Mouse (Mus musculus): ENCODE measurements around the gene Ergic1. TPM values are rescaled to one million over a fixed set of nuclear protein-coding genes. Genes with fewer than 3 reads are reported as not detected.
A peak's percentile ranks its signal among the peaks of the same experiment; 100 is the strongest.

Ergic1 gene
- polyA plus RNA-seq, 1 experiment from 2014 or later, result 35.2 TPM

DNA sequence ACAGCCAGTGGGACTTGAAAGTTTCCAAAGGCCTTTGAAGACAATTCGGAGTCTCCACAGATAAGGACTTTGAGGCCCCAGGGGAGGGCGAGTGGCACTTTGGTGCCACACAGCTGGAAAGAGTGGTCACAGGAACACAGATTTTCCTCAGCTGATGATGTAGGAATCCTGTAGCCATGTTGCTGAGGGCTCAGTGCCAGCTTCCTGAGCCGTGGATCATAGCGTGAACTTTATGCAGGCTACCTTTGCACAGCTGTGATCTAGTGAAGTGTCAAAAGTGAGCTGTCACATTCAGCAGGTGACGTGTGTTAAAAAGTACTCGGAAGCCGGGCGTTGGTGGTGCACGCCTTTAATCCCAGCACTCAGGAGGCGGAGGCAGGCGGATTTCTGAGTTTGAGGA is 16.0 kb downstream of the Ergic1 start:
- H3K4me2 ChIP-seq, result no peak overlapping the region
- WGBS (ENCODE audit: insufficient replicate concordance), result 82% methylated on average over 11 of the region's 11 CpGs
- no peak overlapping the region for H3K9ac ChIP-seq
- H3K27me3 ChIP-seq, result no peaks in the 10 kb centered on the region
- no peak overlapping the region for H3K27ac ChIP-seq
- no peaks in the 10 kb centered on the region for H3K9me3 ChIP-seq (replicated peaks)
- H3K4me3 ChIP-seq (replicated peaks), result no peak overlapping the region
- DNase-seq (no peak), ATAC-seq (ENCODE audit: low read depth) (no peak)
- H3K36me3 ChIP-seq, result peaks cover 16% of the 10 kb centered on the region; the same call in 1 of the 2 replicates
- peaks cover 37% of the 10 kb centered on the region for H3K4me1 ChIP-seq (replicated peaks)

DNA sequence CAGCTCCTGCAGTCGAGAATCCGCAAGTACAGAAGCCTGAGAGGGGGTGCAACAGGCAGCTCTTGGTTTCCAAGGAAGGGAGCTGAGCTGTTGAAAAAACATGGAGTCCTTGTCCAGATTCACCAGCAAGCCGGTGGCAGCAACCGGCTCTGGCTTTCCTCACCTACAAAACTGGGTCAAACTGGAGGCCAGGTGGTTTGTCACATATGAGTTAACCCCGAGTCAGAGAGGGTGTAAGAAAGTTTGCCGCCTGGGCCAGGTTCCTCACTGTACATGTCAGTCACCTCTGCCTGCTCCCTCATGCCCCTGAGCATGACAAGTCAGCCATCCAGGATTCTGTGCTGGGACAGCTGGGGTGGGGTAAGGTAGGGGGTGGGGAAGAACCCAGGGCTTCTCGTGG is 16.9 kb downstream of the Ergic1 start:
- no peaks in the 10 kb centered on the region for H3K27me3 ChIP-seq
- H3K4me3 ChIP-seq (replicated peaks), result no peak overlapping the region
- H3K9me3 ChIP-seq (replicated peaks), result no peaks in the 10 kb centered on the region
- H3K4me1 ChIP-seq (replicated peaks), result peaks cover 44% of the 10 kb centered on the region
- 78% methylated on average over 7 of the region's 7 CpGs for WGBS (ENCODE audit: insufficient replicate concordance)
- peaks cover 16% of the 10 kb centered on the region; the same call in 1 of the 2 replicates for H3K36me3 ChIP-seq
- H3K9ac ChIP-seq, result no peak overlapping the region
- no peak overlapping the region for H3K4me2 ChIP-seq
- ATAC-seq (ENCODE audit: low read depth) (no peak), DNase-seq (no peak)
- H3K27ac ChIP-seq, result no peak overlapping the region

DNA sequence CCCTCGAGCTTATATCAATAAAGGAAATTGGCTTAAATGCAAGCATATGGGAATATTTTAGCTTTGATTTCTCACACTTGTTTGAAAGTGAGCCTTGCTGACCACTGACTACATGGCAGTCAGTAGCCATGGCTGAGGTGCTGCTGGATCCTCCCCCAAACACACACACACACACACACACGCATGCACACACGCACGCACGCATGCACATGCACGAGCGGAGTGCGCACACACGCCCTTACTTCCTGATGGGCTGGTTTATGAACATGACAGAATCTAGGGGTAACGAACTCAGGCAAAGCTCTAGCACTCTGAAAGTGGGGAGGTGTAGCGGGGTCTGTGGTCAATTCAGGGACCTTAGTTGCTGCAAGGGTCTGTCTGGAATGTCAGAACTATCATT is 17.5 kb downstream of the Ergic1 start:
- no peak overlapping the region for H3K27ac ChIP-seq
- no peak overlapping the region for H3K4me3 ChIP-seq (replicated peaks)
- no peak for ATAC-seq (ENCODE audit: low read depth)
- 84% methylated on average over 11 of the region's 11 CpGs for WGBS (ENCODE audit: insufficient replicate concordance)
- no peak overlapping the region for H3K4me2 ChIP-seq
- H3K9me3 ChIP-seq (replicated peaks), result no peaks in the 10 kb centered on the region
- no peak overlapping the region for H3K9ac ChIP-seq
- H3K27me3 ChIP-seq, result no peaks in the 10 kb centered on the region
- H3K36me3 ChIP-seq, result peaks cover 16% of the 10 kb centered on the region; the same call in 1 of the 2 replicates
- no peak for DNase-seq
- peaks cover 48% of the 10 kb centered on the region for H3K4me1 ChIP-seq (replicated peaks)

DNA sequence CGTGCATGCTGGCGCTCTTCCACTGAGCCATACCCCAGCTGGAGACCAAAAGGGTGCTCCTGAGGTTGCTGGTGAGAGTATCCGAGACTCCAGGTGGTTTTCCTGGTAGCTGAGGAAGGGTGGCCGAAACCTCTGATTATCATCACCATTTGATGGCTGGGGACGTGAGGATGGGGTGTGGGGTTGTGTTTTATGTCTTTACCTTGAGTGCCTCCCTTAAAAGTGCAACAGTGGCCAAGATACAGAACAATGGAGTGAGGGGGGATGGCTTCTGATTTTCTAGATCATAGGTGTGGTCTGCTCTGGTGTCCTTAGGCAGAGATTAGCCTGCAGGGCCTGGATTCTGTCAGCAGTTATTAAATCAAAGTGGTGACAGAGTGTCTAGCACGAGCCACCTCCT is 18.1 kb downstream of the Ergic1 start:
- H3K4me1 ChIP-seq (replicated peaks), result peaks cover 49% of the 10 kb centered on the region

DNA sequence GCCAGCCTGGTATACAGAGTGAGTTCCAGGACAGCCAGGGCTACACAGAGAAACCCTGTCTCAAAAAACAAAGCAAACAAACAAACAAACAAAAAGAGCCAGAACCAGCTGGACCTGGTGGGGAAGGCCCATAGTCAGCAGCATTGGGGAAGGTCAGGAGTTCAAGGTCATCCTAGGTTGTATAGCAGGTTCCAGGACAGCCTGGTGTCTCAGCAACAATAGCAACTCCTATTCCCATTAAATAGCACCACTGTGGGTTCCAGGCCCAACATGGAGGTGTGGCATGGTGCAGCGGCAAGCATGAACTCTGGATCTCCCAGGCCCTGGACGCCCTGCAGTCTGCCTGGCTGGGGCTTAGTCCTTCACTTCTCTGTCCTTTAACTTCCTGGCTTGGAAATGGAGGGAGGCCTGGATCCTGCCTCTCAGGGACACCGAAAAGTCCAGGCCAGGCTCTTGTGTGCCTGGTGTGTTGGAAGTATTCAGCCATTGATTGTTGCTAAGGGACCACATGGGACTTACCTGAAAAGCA is 19.6 kb downstream of the Ergic1 start:
- Histone ChIP-seq H3K9me3 (replicated peaks) (no peaks in the 10 kb centered on the region), H3K9ac (no peak overlapping the region), H3K4me3 (replicated peaks) (no peak overlapping the region), H3K36me3 (peaks cover 12% of the 10 kb centered on the region; the same call in 1 of the 2 replicates), H3K27me3 (no peaks in the 10 kb centered on the region), H3K27ac (no peak overlapping the region), H3K4me1 (replicated peaks) (peaks cover 44% of the 10 kb centered on the region), H3K4me2 (no peak overlapping the region)
- DNase-seq (no peak), ATAC-seq (ENCODE audit: low read depth) (no peak)
- WGBS (ENCODE audit: insufficient replicate concordance), result 80% methylated on average over 3 of the region's 3 CpGs

More for the DNA sequence above, 18.1 kb downstream of the Ergic1 start:
- H3K27me3 ChIP-seq, result no peaks in the 10 kb centered on the region
- H3K36me3 ChIP-seq, result peaks cover 16% of the 10 kb centered on the region; the same call in 1 of the 2 replicates
- no peak overlapping the region for H3K27ac ChIP-seq
- H3K9ac ChIP-seq, result no peak overlapping the region
- ATAC-seq (ENCODE audit: low read depth) (no peak), DNase-seq (no peak)
- no peak overlapping the region for H3K4me3 ChIP-seq (replicated peaks)
- H3K9me3 ChIP-seq (replicated peaks), result no peaks in the 10 kb centered on the region
- WGBS (ENCODE audit: insufficient replicate concordance), result 75% methylated on average over 6 of the region's 6 CpGs
- H3K4me2 ChIP-seq, result no peak overlapping the region

DNA sequence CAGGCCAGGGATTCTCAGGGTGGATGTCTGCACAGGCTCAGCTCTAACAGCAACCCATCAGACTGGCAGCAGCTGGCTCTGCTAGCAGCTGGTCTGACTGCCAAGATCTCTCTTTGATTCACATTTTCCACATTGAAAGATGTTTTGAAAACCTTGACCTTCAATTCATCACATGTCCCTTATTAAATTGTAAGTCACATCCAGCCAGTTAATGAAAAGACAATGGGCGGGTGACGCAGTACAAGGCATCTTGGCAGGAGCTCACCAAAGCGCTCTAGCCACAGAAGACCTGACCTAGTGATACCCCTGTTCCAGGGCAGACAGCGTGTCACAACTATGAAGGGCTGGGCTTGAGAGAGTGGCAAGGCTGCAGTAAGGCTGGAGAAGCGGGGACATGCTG is 21.0 kb downstream of the Ergic1 start:
- no peak overlapping the region for H3K4me3 ChIP-seq (replicated peaks)
- H3K27me3 ChIP-seq, result no peaks in the 10 kb centered on the region
- 0 out of 2 replicates have a peak overlapping the region, but pooled peaks have one; percentile 32 for H3K27ac ChIP-seq
- H3K9ac ChIP-seq, result no peak overlapping the region
- H3K4me1 ChIP-seq (replicated peaks), result peaks cover 30% of the 10 kb centered on the region
- ATAC-seq (ENCODE audit: low read depth), result no peak
- H3K36me3 ChIP-seq, result peaks cover 16% of the 10 kb centered on the region
- H3K9me3 ChIP-seq (replicated peaks), result no peaks in the 10 kb centered on the region
- WGBS (ENCODE audit: insufficient replicate concordance), result 81% methylated on average over 5 of the region's 5 CpGs
- DNase-seq, result no peak
- no peak overlapping the region for H3K4me2 ChIP-seq

DNA sequence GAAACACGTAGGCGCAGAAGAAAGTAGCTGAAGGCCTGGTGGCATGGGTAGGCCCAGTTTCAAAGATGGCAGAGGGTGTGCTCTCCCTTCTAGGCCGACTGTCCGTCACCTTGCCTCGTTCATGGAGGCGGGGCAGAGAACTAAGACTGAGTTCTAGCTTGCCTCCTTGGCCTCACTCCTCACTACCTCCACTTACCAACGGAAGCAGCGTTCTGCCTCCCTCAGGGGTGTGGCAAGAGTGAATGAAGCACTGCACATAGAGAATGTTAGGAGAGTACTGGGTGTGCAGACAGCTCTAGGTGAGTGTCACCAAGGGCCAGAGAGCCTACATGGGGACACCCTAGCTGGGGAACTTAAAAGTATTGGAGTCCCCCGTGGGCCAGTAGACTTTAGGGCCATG is 21.8 kb downstream of the Ergic1 start:
- Histone ChIP-seq H3K9me3 (replicated peaks) (no peaks in the 10 kb centered on the region), H3K4me2 (no peak overlapping the region), H3K9ac (no peak overlapping the region), H3K36me3 (peaks cover 24% of the 10 kb centered on the region), H3K27ac (peak overlapping the region; percentile 77; the same call in 1 of the 2 replicates), H3K4me3 (replicated peaks) (no peak overlapping the region), H3K4me1 (replicated peaks) (peaks cover 29% of the 10 kb centered on the region), H3K27me3 (no peaks in the 10 kb centered on the region)
- WGBS (ENCODE audit: insufficient replicate concordance), result 82% methylated on average over 9 of the region's 9 CpGs
- ATAC-seq (ENCODE audit: low read depth) (no peak), DNase-seq (no peak)

DNA sequence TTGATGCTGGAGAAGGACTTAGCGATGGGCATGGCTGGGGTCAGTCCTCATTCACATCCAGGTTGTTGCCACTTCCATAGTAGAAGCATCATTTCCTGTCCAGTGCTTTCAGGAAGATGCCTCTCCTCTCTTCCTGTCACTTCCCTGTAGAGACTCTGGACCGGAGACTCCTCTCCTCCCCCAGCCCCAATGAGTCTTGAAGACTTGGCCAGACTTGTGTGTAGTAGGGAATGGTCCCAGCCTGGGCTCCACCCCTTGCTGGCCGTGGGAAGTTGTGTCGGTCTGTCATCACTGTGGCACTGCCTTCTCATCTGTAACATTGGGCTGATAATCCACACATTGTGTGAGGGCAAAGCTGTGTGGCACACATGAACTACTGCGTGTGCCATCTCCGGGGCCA is 22.3 kb downstream of the Ergic1 start:
- DNase-seq (no peak), ATAC-seq (ENCODE audit: low read depth) (0 out of 2 replicates have a peak, but pooled peaks have one; percentile 7)
- H3K27ac ChIP-seq, result peak overlapping the region; percentile 77
- H3K4me2 ChIP-seq, result no peak overlapping the region
- H3K27me3 ChIP-seq, result no peaks in the 10 kb centered on the region
- no peaks in the 10 kb centered on the region for H3K9me3 ChIP-seq (replicated peaks)
- H3K4me3 ChIP-seq (replicated peaks), result no peak overlapping the region
- peaks cover 29% of the 10 kb centered on the region for H3K36me3 ChIP-seq
- H3K4me1 ChIP-seq (replicated peaks), result peaks cover 29% of the 10 kb centered on the region
- H3K9ac ChIP-seq, result no peak overlapping the region
- 73% methylated on average over 6 of the region's 6 CpGs for WGBS (ENCODE audit: insufficient replicate concordance)

DNA sequence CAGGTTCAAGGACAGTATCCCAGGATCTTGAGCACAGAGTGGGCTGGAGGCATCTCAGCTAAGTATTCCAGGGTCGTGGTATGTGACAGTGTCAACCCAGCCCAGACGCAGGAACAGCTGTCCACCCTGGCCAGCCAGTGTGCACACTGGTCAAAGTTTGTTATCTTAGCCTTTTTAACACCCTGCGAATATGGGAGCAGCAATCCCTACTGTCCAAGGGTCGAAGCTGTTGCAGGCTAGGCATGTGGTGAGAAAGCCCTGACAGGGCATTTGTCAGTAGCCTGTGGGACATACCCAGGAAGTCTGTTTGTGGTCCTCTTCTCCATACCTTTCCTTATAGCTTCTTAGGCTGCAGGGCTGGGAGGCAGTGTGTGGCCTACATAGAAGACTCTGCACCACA is 22.8 kb downstream of the Ergic1 start:
- DNase-seq (no peak), ATAC-seq (ENCODE audit: low read depth) (peak; percentile 52)
- Histone ChIP-seq H3K4me2 (0 out of 2 replicates have a peak overlapping the region, but pooled peaks have one; percentile 23), H3K27ac (peak overlapping the region; percentile 77), H3K4me3 (replicated peaks) (no peak overlapping the region), H3K4me1 (replicated peaks) (peaks cover 32% of the 10 kb centered on the region), H3K27me3 (no peaks in the 10 kb centered on the region), H3K9ac (no peak overlapping the region), H3K9me3 (replicated peaks) (no peaks in the 10 kb centered on the region), H3K36me3 (peaks cover 30% of the 10 kb centered on the region)
- 47% methylated on average over 4 of the region's 4 CpGs for WGBS (ENCODE audit: insufficient replicate concordance)

DNA sequence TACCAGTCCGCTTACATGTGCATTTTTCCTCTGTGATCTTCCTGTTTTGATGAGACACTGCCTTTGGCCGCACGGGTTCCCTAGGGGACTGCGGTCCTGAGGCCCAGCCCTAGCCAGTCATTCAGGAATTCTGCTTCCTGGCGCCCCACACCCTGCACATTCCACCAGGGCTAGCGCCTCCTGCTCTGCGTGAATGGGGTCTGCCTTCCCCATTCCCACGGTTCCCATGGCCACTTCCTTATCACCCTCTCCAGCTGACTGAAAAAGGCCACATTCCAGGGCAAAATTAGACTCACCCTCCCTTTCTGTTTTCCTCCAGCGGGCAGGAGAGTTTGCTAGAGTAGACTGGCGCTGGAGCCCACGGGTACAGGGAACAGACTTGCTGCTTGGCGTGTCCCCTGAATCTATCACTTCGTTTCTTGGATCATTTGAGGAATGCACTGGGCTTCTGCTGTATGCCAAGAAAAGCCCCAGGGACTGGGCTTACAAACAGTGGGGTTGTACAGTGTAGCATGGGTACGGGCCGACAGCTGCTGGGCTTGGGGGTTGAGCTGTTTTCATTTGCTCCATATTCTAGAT is 23.4 kb downstream of the Ergic1 start:
- 0 out of 2 replicates have a peak overlapping the region, but pooled peaks have one; percentile 23 for H3K4me2 ChIP-seq
- no peaks in the 10 kb centered on the region for H3K9me3 ChIP-seq (replicated peaks)
- DNase-seq (no peak), ATAC-seq (ENCODE audit: low read depth) (peak; percentile 68)
- H3K9ac ChIP-seq, result no peak overlapping the region
- peaks cover 30% of the 10 kb centered on the region for H3K36me3 ChIP-seq
- no peaks in the 10 kb centered on the region for H3K27me3 ChIP-seq
- H3K4me3 ChIP-seq (replicated peaks), result no peak overlapping the region
- H3K4me1 ChIP-seq (replicated peaks), result peaks cover 32% of the 10 kb centered on the region
- 72% methylated on average over 15 of the region's 15 CpGs for WGBS (ENCODE audit: insufficient replicate concordance)
- peak overlapping the region; percentile 77 for H3K27ac ChIP-seq

DNA sequence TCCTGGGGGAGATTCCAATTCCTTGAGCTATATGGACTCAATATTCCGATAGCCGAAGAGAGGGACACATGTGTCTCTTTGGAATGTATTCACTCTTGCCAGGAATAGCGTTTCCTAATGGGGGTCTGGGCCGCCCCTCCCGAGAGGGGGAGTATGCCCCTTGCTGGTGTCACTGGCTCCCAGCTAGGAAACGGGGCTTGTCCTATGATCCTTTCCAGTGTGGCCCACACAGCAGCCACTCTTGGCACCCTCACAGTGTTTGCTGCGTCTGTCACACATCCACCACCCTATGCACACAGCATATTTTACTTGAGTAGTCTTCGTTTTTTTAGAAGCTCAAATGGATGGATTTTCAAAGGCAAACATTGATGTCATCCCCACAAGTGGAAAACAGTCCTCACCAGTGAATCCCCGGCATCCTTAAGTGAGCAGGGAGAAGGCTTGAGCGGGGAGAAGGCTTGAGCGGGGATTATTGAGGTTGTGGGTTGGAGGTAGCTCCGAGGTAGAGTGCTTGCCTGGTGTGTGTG is 26.7 kb downstream of the Ergic1 start:
- H3K4me1 ChIP-seq (replicated peaks), result peaks cover 40% of the 10 kb centered on the region
- ATAC-seq (ENCODE audit: low read depth), result no peak
- peaks cover 22% of the 10 kb centered on the region for H3K36me3 ChIP-seq
- H3K9ac ChIP-seq, result no peak overlapping the region
- H3K27me3 ChIP-seq, result no peaks in the 10 kb centered on the region
- DNase-seq, result no peak
- no peak overlapping the region for H3K4me3 ChIP-seq (replicated peaks)
- no peaks in the 10 kb centered on the region for H3K9me3 ChIP-seq (replicated peaks)
- no peak overlapping the region for H3K4me2 ChIP-seq
- H3K27ac ChIP-seq, result no peak overlapping the region
- WGBS (ENCODE audit: insufficient replicate concordance), result 86% methylated on average over 12 of the region's 12 CpGs

DNA sequence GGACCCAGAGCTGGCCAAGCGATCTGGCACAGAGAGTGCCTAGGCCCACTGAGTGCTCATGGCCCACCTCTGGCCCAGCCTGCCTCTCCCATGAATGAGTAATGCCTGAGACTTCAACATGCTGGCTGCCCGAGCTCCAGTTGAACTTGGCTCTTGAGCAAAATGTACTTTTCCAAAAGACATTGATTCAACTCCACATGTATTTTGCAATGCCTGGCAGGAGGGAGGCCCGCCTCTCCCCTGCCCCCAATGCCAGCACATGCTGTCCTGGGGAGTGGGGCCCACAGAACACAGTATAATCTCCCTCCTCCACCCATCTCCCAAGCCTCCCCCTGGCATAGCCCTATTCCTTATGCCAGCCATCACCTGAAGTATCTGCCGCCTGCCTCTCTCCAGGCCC is 31.2 kb downstream of the Ergic1 start:
- Histone ChIP-seq H3K4me3 (replicated peaks) (no peak overlapping the region), H3K9ac (no peak overlapping the region), H3K4me2 (no peak overlapping the region), H3K9me3 (replicated peaks) (no peaks in the 10 kb centered on the region), H3K36me3 (peaks cover 12% of the 10 kb centered on the region), H3K27me3 (no peaks in the 10 kb centered on the region), H3K4me1 (replicated peaks) (peaks cover 55% of the 10 kb centered on the region), H3K27ac (no peak overlapping the region)
- 75% methylated on average over 4 of the region's 4 CpGs for WGBS (ENCODE audit: insufficient replicate concordance)
- ATAC-seq (ENCODE audit: low read depth) (peak; percentile 51), DNase-seq (no peak)

Measured in liver, embryonic 13.5 days (tissue).